In genomic region chr5:36933383-36933782, GRCm38 (mm10) we compare ENCODE assay signal across 22 mouse cellular contexts. TPM values are rescaled to one million over a fixed set of nuclear protein-coding genes. Genes with fewer than 3 reads are reported as not detected.
DNase-seq lines count a peak whose midpoint lies in the region; ATAC-seq and TF ChIP-seq lines count a peak whose summit lies in the region.
"Had no signal": no experiment of that assay in that cellular context is flagged by ENCODE, and none has a peak within 500 bp of the region (broad histone marks: within the 10 kb centered on the region; RNA-seq: fewer than 3 reads in every experiment).

No protein-coding gene starts in this region.

- ATAC-seq in limb, embryonic 14.5 days (ENCODE audit: low FRiP score, low read depth) = peak; percentile 37; the same call in 1 of the 2 replicates
- no peak for ATAC-seq in activated CD4-positive, CD25-positive, alpha-beta regulatory T cell, adult 4 months
- ATAC-seq: CD4-positive, CD25-positive, alpha-beta regulatory T cell, adult 4 months; forebrain, embryonic 16.5 days; midbrain, embryonic 13.5 days had no signal

- WGBS in limb, embryonic 14.5 days = 25% methylated on average over 8 of the region's 8 CpGs

- no peak overlapping the region for H3K4me2 ChIP-seq in limb, embryonic 14.5 days (replicated peaks; ENCODE audit: low read depth, low read length, severe bottlenecking)
- H3K4me2 ChIP-seq: liver, embryonic 13.5 days; lung, embryonic 15.5 days; midbrain, embryonic 13.5 days; neural tube, embryonic 15.5 days had no signal

- H3K36me3 ChIP-seq in ES-E14 (ENCODE audit: control insufficient read depth, insufficient read depth, low read length, poor library complexity, severe bottlenecking) = peaks cover 3% of the 10 kb centered on the region; the same call in 1 of the 2 replicates
- no peaks in the 10 kb centered on the region for H3K36me3 ChIP-seq in limb, embryonic 14.5 days (ENCODE audit: control insufficient read depth, insufficient read depth, low read length)
- H3K36me3 ChIP-seq: liver, embryonic 13.5 days; lung, embryonic 15.5 days had no signal

- no peak for TF ChIP-seq POLR2A in limb, embryonic 14.5 days (IDR thresholded peaks at IDR 0.05; ENCODE audit: borderline replicate concordance, extremely low read depth, insufficient read depth, insufficient read length)

- no peak overlapping the region for H3K4me3 ChIP-seq in ES-E14 (ENCODE audit: insufficient read depth in 1 of 2, low read depth in 1 of 2, low read length in 2 of 2, poor library complexity in 1 of 2, severe bottlenecking in 1 of 2)
- H3K4me3 ChIP-seq in limb, embryonic 14.5 days (replicated peaks; ENCODE audit: low read length) = no peak overlapping the region
- H3K4me3 ChIP-seq: gastrocnemius, adult 2 months; liver, embryonic 13.5 days; lung, embryonic 15.5 days; midbrain, embryonic 13.5 days; myocyte; neural tube, embryonic 15.5 days had no signal

- H3K27me3 ChIP-seq in limb, embryonic 14.5 days (ENCODE audit: control insufficient read depth, insufficient read depth, low read length) = no peaks in the 10 kb centered on the region
- H3K27me3 ChIP-seq: liver, embryonic 13.5 days; lung, embryonic 15.5 days; midbrain, embryonic 13.5 days; neural tube, embryonic 15.5 days had no signal

- H3K27ac ChIP-seq in ES-E14 (ENCODE audit: insufficient read depth, low read depth, low read length, poor library complexity, severe bottlenecking) = no peak overlapping the region
- no peak overlapping the region for H3K27ac ChIP-seq in limb, embryonic 14.5 days (replicated peaks; ENCODE audit: low read depth, low read length)
- H3K27ac ChIP-seq: gastrocnemius, adult 2 months; liver, embryonic 13.5 days; lung, embryonic 15.5 days; macrophage; midbrain, embryonic 13.5 days; neural tube, embryonic 15.5 days had no signal

- no peak overlapping the region for H3K9ac ChIP-seq in ES-E14 (ENCODE audit: insufficient read depth, low read depth, low read length, poor library complexity, severe bottlenecking)
- no peak overlapping the region for H3K9ac ChIP-seq in limb, embryonic 14.5 days (ENCODE audit: low read depth, low read length, severe bottlenecking)
- H3K9ac ChIP-seq: liver, embryonic 13.5 days; lung, embryonic 15.5 days; midbrain, embryonic 13.5 days; neural tube, embryonic 15.5 days had no signal

- no peaks in the 10 kb centered on the region for H3K9me3 ChIP-seq in ES-E14 (ENCODE audit: control insufficient read depth, insufficient read depth, low read depth, low read length)
- no peaks in the 10 kb centered on the region for H3K9me3 ChIP-seq in limb, embryonic 14.5 days (ENCODE audit: control insufficient read depth, low read length)
- H3K9me3 ChIP-seq: liver, embryonic 13.5 days; lung, embryonic 15.5 days; midbrain, embryonic 13.5 days; neural tube, embryonic 15.5 days had no signal

- DNase-seq in embryo, embryonic 10.5 days (ENCODE audit: low spot score) = peak; percentile 22
- no peak for DNase-seq in embryo, embryonic 10 days (ENCODE audit: low spot score)
- peak; percentile 41 for DNase-seq in ES-E14 (ENCODE audit: low read depth, low spot score)
- DNase-seq in forelimb bud, embryonic 11.5 days (ENCODE audit: low read depth, low spot score) = peak; percentile 40
- no peak for DNase-seq in limb, embryonic 14.5 days (ENCODE audit: low spot score)
- no peak for DNase-seq in thymus, postnatal 25 days
- no peak for DNase-seq in retina, embryonic 14.5 days (ENCODE audit: low spot score)
- DNase-seq: adrenal gland, adult 2 months; cerebellum, adult 11-12 months; gastrocnemius, adult 2 months; kidney, postnatal 14 days; liver, embryonic 13.5 days; thymus, adult 18-20 months had no signal

- in situ Hi-C loops in ES-E14 (cut with MboI; ENCODE audit: low sequenced_read_pairs in 2 of 2, unreplicated experiment in 2 of 2) = no loop called here

- peaks cover 0 to under 1% of the 10 kb centered on the region in 2 experiments; a peak in 1 of 4 replicates for H3K4me1 ChIP-seq in ES-E14 (ENCODE audit: control insufficient read depth in 2 of 2, insufficient read depth in 2 of 2, low read length in 2 of 2, poor library complexity in 1 of 2)
- H3K4me1 ChIP-seq in limb, embryonic 14.5 days (ENCODE audit: control insufficient read depth, insufficient read depth, low read length) = no peaks in the 10 kb centered on the region
- H3K4me1 ChIP-seq: liver, embryonic 13.5 days; lung, embryonic 15.5 days had no signal

TF ChIP-seq in ES-E14, 5 proteins besides CTCF, POLR2A, EP300 and RAD21:
- TF ChIP-seq HCFC1 (IDR thresholded peaks at IDR 0.05; ENCODE audit: borderline replicate concordance, insufficient read depth, low read length) (no peak), CHD2 (IDR thresholded peaks at IDR 0.05; ENCODE audit: low read depth, low read length) (no peak), MAFK (IDR thresholded peaks at IDR 0.05; ENCODE audit: insufficient read depth, low read depth, low read length) (no peak), ZC3H11A (IDR thresholded peaks at IDR 0.05; ENCODE audit: borderline replicate concordance, low read depth, low read length) (no peak)

RNA-seq across cellular contexts. Expression of gene Wfs1, which starts 55.6 kb away (rescaled TPM):
- total RNA-seq in ES-E14 (2012; rRNA removed) = 15.1 and 24.2 TPM in 2 replicates
- 12.8 and 16.3 TPM in 2 replicates for polyA plus RNA-seq in limb, embryonic 14.5 days (2012; rRNA removed)
- 10.4 and 11.2 TPM in 2 replicates for polyA plus RNA-seq in limb, embryonic 14.5 days (2014; fragmentation: Nextera tagmentation; extraction: Ambion mirVana)
- under 1 TPM; 0.46 to 0.79 TPM for polyA plus RNA-seq in activated CD4-positive, CD25-positive, alpha-beta regulatory T cell, adult 4 months (2017; shearing (Covaris generic))
- total RNA-seq: MEL had no signal

Comparison
In these comparisons a context has a peak if more than half of its experiments do, and no peak if none do; other contexts are left out.
1. DNase-seq: peak in embryo, embryonic 10.5 days (single experiment), ES-E14 (single experiment) and forelimb bud, embryonic 11.5 days (single experiment); none in embryo, embryonic 10 days (single experiment), limb, embryonic 14.5 days (single experiment), thymus, postnatal 25 days (single experiment) and retina, embryonic 14.5 days (single experiment).
2. RNA of gene Wfs1, which starts 55.6 kb away (polyA plus RNA-seq): 10.4 to 16.3 TPM in limb, embryonic 14.5 days; 0.46 to 0.79 TPM in activated CD4-positive, CD25-positive, alpha-beta regulatory T cell, adult 4 months; every median in the first group is over 4 times any median in the second.